In the genomic region with DNA sequence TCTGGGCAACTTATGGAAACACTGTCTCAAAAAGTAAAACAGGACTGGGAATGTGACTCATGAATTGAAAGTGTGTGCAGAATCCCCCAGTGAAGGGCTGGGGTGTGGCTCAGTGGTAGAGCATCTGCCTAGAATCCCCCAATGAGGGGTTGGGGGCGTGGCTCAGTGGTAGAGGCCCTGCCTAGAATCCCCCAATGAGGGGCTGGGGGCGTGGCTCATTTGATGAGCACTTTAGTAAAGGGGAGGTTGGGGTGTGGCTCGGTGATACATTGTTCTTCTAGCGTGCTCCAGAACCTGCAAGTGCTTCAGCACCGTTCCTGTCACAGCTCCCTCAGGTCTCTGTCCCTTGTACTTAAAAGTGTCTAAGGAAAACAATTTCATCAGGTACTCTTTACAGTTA, we compare ENCODE assay signal across 25 mouse cellular contexts. TPM values are rescaled to one million over a fixed set of nuclear protein-coding genes. Genes with fewer than 3 reads are reported as not detected.
DNase-seq lines count a peak whose midpoint lies in the region; ATAC-seq lines count a peak whose summit lies in the region.
"Had no signal": no experiment of that assay in that cellular context is flagged by ENCODE, and none has a peak within 500 bp of the region (broad histone marks: within the 10 kb centered on the region; RNA-seq: fewer than 3 reads in every experiment).

No protein-coding gene starts in this region.

- no peaks in the 10 kb centered on the region for H3K27me3 ChIP-seq in forebrain, embryonic 11.5 days (ENCODE audit: control insufficient read depth, insufficient read depth, low read length)

- H3K9ac ChIP-seq in forebrain, embryonic 11.5 days (ENCODE audit: low read length), result no peak overlapping the region
- H3K9ac ChIP-seq: embryonic facial prominence, embryonic 15.5 days; forebrain, embryonic 15.5 days; liver, embryonic 15.5 days; lung, embryonic 15.5 days; midbrain, embryonic 15.5 days; neural tube, embryonic 13.5 days had no signal

- H3K27ac ChIP-seq in forebrain, embryonic 11.5 days (ENCODE audit: low read depth, low read length), result no peak overlapping the region
- H3K27ac ChIP-seq: embryonic facial prominence, embryonic 15.5 days; forebrain, embryonic 15.5 days; liver, embryonic 15.5 days; lung, embryonic 15.5 days; midbrain, embryonic 15.5 days; neural tube, embryonic 13.5 days had no signal

- no peaks in the 10 kb centered on the region for H3K36me3 ChIP-seq in forebrain, embryonic 11.5 days (ENCODE audit: control insufficient read depth, insufficient read depth, low read length)
- H3K36me3 ChIP-seq: embryonic facial prominence, embryonic 15.5 days; forebrain, embryonic 15.5 days; liver, embryonic 15.5 days; lung, embryonic 15.5 days; midbrain, embryonic 15.5 days; neural tube, embryonic 13.5 days had no signal

- peak; percentile 15 for DNase-seq in thymus, postnatal 0 days (ENCODE audit: low spot score)
- DNase-seq in thymus, adult 18-20 months, result no peak
- DNase-seq in ES-CJ7 (ENCODE audit: low read depth, low spot score) (peak; percentile 91), WW6 (ENCODE audit: low read depth, low spot score) (peak; percentile 59)
- peak; percentile 79 for DNase-seq in testis, postnatal 14 days (ENCODE audit: low spot score)
- no peak for DNase-seq in forebrain, embryonic 11.5 days (ENCODE audit: low spot score)
- DNase-seq in yolk sac, embryonic 10.5 days (ENCODE audit: low spot score), result no peak
- DNase-seq: adrenal gland, postnatal 36 days; cerebellum, postnatal 14 days; gastrocnemius, postnatal 10 days; heart, adult 11 months; kidney, postnatal 25 days; lung, postnatal 4 days had no signal

- no peak overlapping the region for H3K4me2 ChIP-seq in forebrain, embryonic 11.5 days (ENCODE audit: low read depth, low read length, severe bottlenecking)
- H3K4me2 ChIP-seq: embryonic facial prominence, embryonic 15.5 days; forebrain, embryonic 15.5 days; heart, embryonic 11.5 days; liver, embryonic 15.5 days; lung, embryonic 15.5 days; midbrain, embryonic 15.5 days; neural tube, embryonic 13.5 days had no signal

- WGBS in forebrain, embryonic 11.5 days, result 27% methylated on average over 5 of the region's 5 CpGs

- H3K9me3 ChIP-seq in forebrain, embryonic 11.5 days (ENCODE audit: control insufficient read depth, low read length), result no peaks in the 10 kb centered on the region
- H3K9me3 ChIP-seq: embryonic facial prominence, embryonic 15.5 days; forebrain, embryonic 15.5 days; liver, embryonic 15.5 days; lung, embryonic 15.5 days; midbrain, embryonic 15.5 days; neural tube, embryonic 13.5 days had no signal

- ATAC-seq in forebrain, embryonic 11.5 days (replicated peaks; ENCODE audit: low FRiP score), result no peak
- ATAC-seq: CD4-positive, CD25-positive, alpha-beta regulatory T cell, adult 4 months; forebrain, embryonic 15.5 days; hindbrain, embryonic 16.5 days; midbrain, embryonic 15.5 days had no signal

- H3K4me3 ChIP-seq in forebrain, embryonic 11.5 days (ENCODE audit: low read depth, low read length), result no peak overlapping the region
- H3K4me3 ChIP-seq: embryonic facial prominence, embryonic 15.5 days; forebrain, embryonic 15.5 days; liver, embryonic 15.5 days; lung, embryonic 15.5 days; midbrain, embryonic 15.5 days; myocyte; neural tube, embryonic 13.5 days had no signal

- 0 out of 2 replicates have a peak, but pooled peaks cover 1% of the 10 kb centered on the region for H3K4me1 ChIP-seq in forebrain, embryonic 11.5 days (replicated peaks; ENCODE audit: control insufficient read depth, insufficient read depth, low read length)
- H3K4me1 ChIP-seq: embryonic facial prominence, embryonic 15.5 days; forebrain, embryonic 15.5 days; liver, embryonic 15.5 days; lung, embryonic 15.5 days; midbrain, embryonic 15.5 days; neural tube, embryonic 13.5 days had no signal

RNA-seq across cellular contexts. Expression of a gene that starts 21.9 kb away (rescaled TPM):
- polyA plus RNA-seq in thymus, postnatal 0 days (2015; fragmentation: Nextera tagmentation; extraction: Ambion mirVana), result 4.7 and 4.8 TPM in 2 replicates
- 6.4 and 7.9 TPM in 2 replicates for polyA plus RNA-seq in forebrain, embryonic 11.5 days (2014; fragmentation: Nextera tagmentation; extraction: Ambion mirVana)

RNA-seq across cellular contexts. Expression of a gene that starts 37.1 kb away (rescaled TPM):
- polyA plus RNA-seq in thymus, postnatal 0 days (2015; fragmentation: Nextera tagmentation; extraction: Ambion mirVana), result 0.06 and 0.17 TPM in 2 replicates
- polyA plus RNA-seq in forebrain, embryonic 11.5 days (2014; fragmentation: Nextera tagmentation; extraction: Ambion mirVana), result 27.3 and 28.2 TPM in 2 replicates
- polyA plus RNA-seq: CD4-positive, CD25-positive, alpha-beta regulatory T cell, adult 4 months; heart, postnatal 0 days; intestine, embryonic 16.5 days; liver, embryonic 15.5 days; myocyte had no signal

RNA-seq across cellular contexts. Expression of a gene that starts 45.9 kb away (rescaled TPM):
- 19.6 and 19.9 TPM in 2 replicates for polyA plus RNA-seq in thymus, postnatal 0 days (2015; fragmentation: Nextera tagmentation; extraction: Ambion mirVana)
- polyA plus RNA-seq in forebrain, embryonic 11.5 days (2014; fragmentation: Nextera tagmentation; extraction: Ambion mirVana), result 38.5 and 47.5 TPM in 2 replicates

Comparison
In these comparisons a context has a peak if more than half of its experiments do, and no peak if none do; other contexts are left out.
1. DNase-seq: peak in thymus, postnatal 0 days (single experiment), ES-CJ7 (single experiment), WW6 (single experiment) and testis, postnatal 14 days (single experiment); none in thymus, adult 18-20 months (0 of 2), forebrain, embryonic 11.5 days (single experiment) and yolk sac, embryonic 10.5 days (single experiment).
2. RNA of a gene that starts 37.1 kb away (polyA plus RNA-seq): 27.3 to 28.2 TPM in forebrain, embryonic 11.5 days; 0.06 to 0.17 TPM in thymus, postnatal 0 days; every median in the first group is over 10 times any median in the second.